Mouse (Mus musculus) cerebellum, postnatal 36 days (tissue): ENCODE results near the gene Gm17657.

Experiments used
- DNase-seq, 2 experiments: peaks; one replicate each; pipeline ENCODE4 v3.0.0; 2021 to 2022; ENCODE audit warnings: mixed read lengths in 2 of 2

Gene Gm17657

GRCm38 (mm10) chr17:29549543-29550428 is at the start of gene Gm17657, which contains the start of gene Tbc1d22b:
Gene Gm17657, minus strand, starts transcription at chr17:29549638.
Gene Tbc1d22b, plus strand, starts transcription at chr17:29549785.
- DNase-seq, result peak; percentile 93 to 97

GRCm38 (mm10) chr17:29599051-29599450 is 49.6 kb upstream of the Gm17657 start:
- peak; percentile 48 for DNase-seq

GRCm38 (mm10) chr17:29596771-29597132 is 47.3 kb upstream of the Gm17657 start:
- no peak for DNase-seq

GRCm38 (mm10) chr17:29595891-29596770 is 46.7 kb upstream of the Gm17657 start:
- DNase-seq, result peak; percentile 67 to 70

GRCm38 (mm10) chr17:29589221-29589898 is 39.9 kb upstream of the Gm17657 start:
- no peak for DNase-seq

- DNase-seq, result no peak
These were observed 37.5 kb upstream of the Gm17657 start for GRCm38 (mm10) chr17:29586921-29587320.

- no peak for DNase-seq
These were observed 36.0 kb upstream of the Gm17657 start for GRCm38 (mm10) chr17:29585446-29585845.

- no peak for DNase-seq
These were observed 35.3 kb upstream of the Gm17657 start for GRCm38 (mm10) chr17:29584737-29585136.

- DNase-seq, result no peak
These were observed 34.9 kb upstream of the Gm17657 start for GRCm38 (mm10) chr17:29584306-29584705.

GRCm38 (mm10) chr17:29583569-29583968 is 34.1 kb upstream of the Gm17657 start:
- DNase-seq, result no peak

- no peak for DNase-seq
These were observed 30.2 kb upstream of the Gm17657 start for GRCm38 (mm10) chr17:29579579-29580126.

GRCm38 (mm10) chr17:29569831-29570230 is 20.4 kb upstream of the Gm17657 start:
- peak; percentile 25 to 32 for DNase-seq

- DNase-seq, result no peak
These were observed 19.0 kb upstream of the Gm17657 start for GRCm38 (mm10) chr17:29568435-29568834.

GRCm38 (mm10) chr17:29565521-29565920 is 16.1 kb upstream of the Gm17657 start:
- no peak for DNase-seq

- DNase-seq, result no peak
These were observed 9.0 kb upstream of the Gm17657 start for GRCm38 (mm10) chr17:29558476-29558875.

GRCm38 (mm10) chr17:29556893-29557292 is 7.5 kb upstream of the Gm17657 start:
- DNase-seq, result no peak

GRCm38 (mm10) chr17:29556456-29556855 is 7.0 kb upstream of the Gm17657 start:
- DNase-seq, result no peak

GRCm38 (mm10) chr17:29554176-29554575 is 4.7 kb upstream of the Gm17657 start:
- DNase-seq, result no peak

- no peak for DNase-seq
These were observed 2.8 kb upstream of the Gm17657 start, which contains the start of gene Tmem217 for GRCm38 (mm10) chr17:29552162-29552732. Gene Tmem217, minus strand, starts transcription at chr17:29552385.

- DNase-seq, result no peak
These were observed 1.6 kb upstream of the Gm17657 start for GRCm38 (mm10) chr17:29551019-29551418.

- no peak for DNase-seq
These were observed 444 bp downstream of the Gm17657 start for GRCm38 (mm10) chr17:29548994-29549393.

- DNase-seq, result no peak
These were observed 944 bp downstream of the Gm17657 start for GRCm38 (mm10) chr17:29548494-29548893.
